Mouse (Mus musculus): ENCODE results near the gene 1700037H04Rik. TPM values are rescaled to one million over a fixed set of nuclear protein-coding genes. Genes with fewer than 3 reads are reported as not detected.

1700037H04Rik gene
- polyA plus RNA-seq, 1 experiment from 2014 or later = 61.5 TPM

GRCm38 (mm10) chr2:131132111-131132888 is 27.6 kb downstream of the 1700037H04Rik start:
- Histone ChIP-seq H3K9ac (no peak overlapping the region), H3K4me1 (peaks cover 28% of the 10 kb centered on the region), H3K27me3 (no peaks in the 10 kb centered on the region), H3K36me3 (no peaks in the 10 kb centered on the region), H3K4me2 (no peak overlapping the region), H3K9me3 (no peaks in the 10 kb centered on the region), H3K27ac (no peak overlapping the region), H3K4me3 (no peak overlapping the region)
- ATAC-seq (ENCODE audit: borderline replicate concordance, extremely low read depth, low FRiP score, low TSS enrichment) = no peak
- 73% methylated on average over 10 of the region's 10 CpGs for WGBS

DNA sequence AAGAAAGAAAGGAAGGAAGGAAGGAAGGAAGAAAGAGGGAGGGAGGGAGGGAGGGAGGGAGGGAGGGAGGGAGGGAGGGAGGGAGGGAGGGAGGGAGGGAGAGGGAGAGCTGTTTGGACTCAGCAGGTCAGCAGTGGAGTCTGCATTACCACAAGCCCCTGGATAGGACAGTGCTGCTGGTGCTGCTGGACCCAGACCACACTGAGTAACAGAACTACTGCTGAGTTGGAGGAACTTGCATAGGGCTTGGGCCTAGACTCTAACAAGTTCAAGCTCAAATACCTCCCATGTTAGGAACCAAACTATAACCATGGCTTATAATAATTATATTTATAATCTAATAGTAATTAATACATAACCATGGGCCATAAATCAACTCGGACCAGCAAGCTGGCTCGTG is 29.0 kb downstream of the 1700037H04Rik start:
- Histone ChIP-seq H3K27ac (no peak overlapping the region), H3K27me3 (no peaks in the 10 kb centered on the region), H3K4me1 (peaks cover 39% of the 10 kb centered on the region), H3K36me3 (no peaks in the 10 kb centered on the region), H3K9me3 (no peaks in the 10 kb centered on the region), H3K4me2 (no peak overlapping the region), H3K9ac (no peak overlapping the region), H3K4me3 (no peak overlapping the region)
- ATAC-seq (ENCODE audit: borderline replicate concordance, extremely low read depth, low FRiP score, low TSS enrichment) = no peak
- WGBS = 88% methylated on average over 2 of the region's 2 CpGs

DNA sequence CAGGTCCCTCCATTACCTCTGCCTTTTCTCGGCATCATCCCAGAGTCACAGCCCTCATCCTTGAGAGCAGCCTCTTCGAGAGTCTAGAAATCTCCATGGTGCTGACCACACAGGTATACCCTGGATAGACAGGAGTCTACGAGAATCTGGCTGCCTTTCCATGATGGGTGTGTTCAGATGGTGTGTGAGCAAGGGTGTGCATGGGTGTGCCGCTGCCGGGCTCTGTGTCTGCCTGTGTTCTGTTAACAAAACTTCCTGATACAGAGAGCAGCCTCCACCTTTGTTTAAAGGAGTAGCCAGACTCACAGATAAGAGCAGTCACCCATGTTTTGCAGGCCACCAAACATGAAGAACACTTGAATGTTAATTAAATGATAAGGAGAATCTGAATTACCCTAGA is 30.0 kb downstream of the 1700037H04Rik start:
- ATAC-seq (ENCODE audit: borderline replicate concordance, extremely low read depth, low FRiP score, low TSS enrichment) = no peak
- Histone ChIP-seq H3K36me3 (no peaks in the 10 kb centered on the region), H3K27me3 (no peaks in the 10 kb centered on the region), H3K4me3 (no peak overlapping the region), H3K4me2 (peak overlapping the region; percentile 75; the same call in 1 of the 2 replicates), H3K27ac (no peak overlapping the region), H3K9ac (no peak overlapping the region), H3K9me3 (no peaks in the 10 kb centered on the region), H3K4me1 (peaks cover 36% of the 10 kb centered on the region)
- 68% methylated on average over 5 of the region's 5 CpGs for WGBS

GRCm38 (mm10) chr2:131128636-131129157 is 31.2 kb downstream of the 1700037H04Rik start:
- no peaks in the 10 kb centered on the region for H3K36me3 ChIP-seq
- H3K4me3 ChIP-seq = peak overlapping the region; percentile 68
- WGBS = 72% methylated on average over 3 of the region's 3 CpGs
- H3K27ac ChIP-seq = no peak overlapping the region
- peak overlapping the region; percentile 75 for H3K4me2 ChIP-seq
- no peak for ATAC-seq (ENCODE audit: borderline replicate concordance, extremely low read depth, low FRiP score, low TSS enrichment)
- peaks cover 31% of the 10 kb centered on the region for H3K4me1 ChIP-seq
- no peak overlapping the region for H3K9ac ChIP-seq
- H3K27me3 ChIP-seq = no peaks in the 10 kb centered on the region
- no peaks in the 10 kb centered on the region for H3K9me3 ChIP-seq

DNA sequence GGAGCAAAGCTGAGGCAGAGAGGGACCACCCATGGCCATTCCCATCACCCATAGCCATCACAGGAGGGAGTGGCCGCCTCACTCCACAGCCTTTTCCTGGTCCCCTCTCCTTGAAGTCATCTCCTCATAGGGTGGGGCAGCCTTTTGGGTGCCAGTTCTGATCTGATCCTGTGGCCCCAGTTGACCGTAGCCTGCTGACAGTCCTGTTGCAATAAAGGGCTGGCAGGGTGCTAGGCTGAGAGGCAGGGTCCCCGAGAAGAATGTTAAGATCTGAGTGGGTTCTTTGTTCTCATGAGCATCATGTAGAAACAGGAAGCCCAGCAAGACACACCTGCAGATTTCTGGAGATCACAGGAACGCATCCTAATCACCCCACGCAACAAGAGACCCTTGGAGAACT is 31.7 kb downstream of the 1700037H04Rik start:
- Histone ChIP-seq H3K4me2 (peak overlapping the region; percentile 75), H3K27me3 (no peaks in the 10 kb centered on the region), H3K4me3 (peak overlapping the region; percentile 68), H3K27ac (no peak overlapping the region), H3K36me3 (no peaks in the 10 kb centered on the region), H3K9ac (peak overlapping the region; percentile 69; the same call in 1 of the 2 replicates), H3K4me1 (peaks cover 27% of the 10 kb centered on the region), H3K9me3 (no peaks in the 10 kb centered on the region)
- WGBS = 62% methylated on average over 5 of the region's 5 CpGs
- no peak for ATAC-seq (ENCODE audit: borderline replicate concordance, extremely low read depth, low FRiP score, low TSS enrichment)

DNA sequence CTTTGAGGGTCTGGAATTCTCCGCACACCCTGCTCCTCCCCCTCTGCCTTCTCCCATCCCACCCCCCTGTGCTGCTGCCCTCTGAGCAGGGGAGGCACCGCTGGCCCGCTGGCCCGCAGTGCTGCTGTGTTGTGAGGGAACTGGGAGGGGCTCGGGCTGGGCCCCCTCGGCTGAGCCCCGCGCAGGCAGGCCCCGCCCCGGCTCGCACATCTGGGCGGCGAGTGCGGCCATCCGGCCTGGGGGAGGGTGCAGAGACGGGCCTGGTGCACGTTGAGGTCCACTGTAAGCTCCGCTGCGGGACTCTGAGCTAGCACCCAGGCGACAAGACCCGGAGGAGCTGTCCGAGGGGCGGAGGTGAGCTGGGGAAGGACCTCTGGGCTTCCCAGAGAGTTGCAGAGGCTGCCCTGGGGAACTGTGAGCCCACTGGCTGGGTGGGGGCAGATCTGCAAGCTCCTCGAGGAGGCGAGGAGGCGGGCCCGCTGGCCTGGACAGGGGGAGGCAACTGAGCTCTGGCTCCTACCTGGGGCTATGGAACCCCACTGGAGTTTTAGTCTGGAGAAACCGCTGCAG is 32.6 kb downstream of the 1700037H04Rik start, which contains the start of gene Hspa12b:
Gene Hspa12b (plus strand): TSS at position 120 of the 570 bp plus-strand sequence.
- Histone ChIP-seq H3K27ac (peak within 1 kb of the TSS; percentile 41), H3K4me1 (peaks cover 27% of the 10 kb centered on the region), H3K27me3 (no peaks in the 10 kb centered on the region), H3K4me3 (peak within 1 kb of the TSS; percentile 68), H3K4me2 (peak within 1 kb of the TSS; percentile 75), H3K36me3 (no peaks in the 10 kb centered on the region), H3K9me3 (no peaks in the 10 kb centered on the region), H3K9ac (peak within 1 kb of the TSS; percentile 69)
- ATAC-seq (ENCODE audit: borderline replicate concordance, extremely low read depth, low FRiP score, low TSS enrichment) = peak; percentile 95
- under 1% methylated on average over 28 of the region's 28 CpGs for WGBS

DNA sequence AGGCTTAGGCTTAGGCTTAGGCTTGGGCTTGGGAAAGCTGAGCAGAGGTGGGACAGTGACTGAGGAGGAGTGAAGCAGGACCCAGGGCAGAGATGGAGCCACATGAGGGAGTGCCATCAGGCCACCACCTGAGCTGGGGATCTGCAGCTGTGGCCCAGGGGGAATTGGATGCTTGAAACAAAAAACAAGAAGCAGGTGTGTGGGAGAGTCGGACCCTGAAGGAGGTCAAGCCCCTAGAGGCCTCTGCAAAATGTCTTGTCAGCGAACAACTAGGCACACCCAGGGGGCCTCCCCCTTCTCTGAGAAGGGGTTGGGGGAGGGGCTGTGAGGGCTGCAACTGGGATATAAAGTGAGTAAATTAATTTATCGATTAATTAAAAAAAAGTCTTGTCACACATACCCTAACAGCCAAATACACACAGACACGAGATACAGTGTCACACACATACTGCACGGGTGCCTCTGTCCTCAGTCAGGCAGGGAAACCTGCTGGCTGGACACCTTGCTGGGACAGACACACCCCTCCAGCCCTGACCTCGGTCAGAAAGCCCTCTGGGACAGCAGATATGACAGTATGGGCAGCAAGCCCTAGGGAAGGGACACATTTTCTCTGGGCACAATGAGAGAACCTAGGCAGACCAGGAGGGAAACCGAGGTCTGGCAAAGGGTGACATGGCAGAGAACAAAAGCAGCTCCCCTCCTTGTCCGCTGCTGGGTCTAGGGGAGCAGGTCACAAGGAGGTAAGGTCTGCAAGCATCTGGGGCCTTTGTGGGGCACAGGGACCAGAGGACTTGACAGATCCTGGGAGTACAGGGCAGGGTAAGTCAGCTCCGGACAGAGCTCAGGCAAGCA is 33.7 kb downstream of the 1700037H04Rik start:
- Histone ChIP-seq H3K27me3 (no peaks in the 10 kb centered on the region), H3K4me2 (peak overlapping the region; percentile 75), H3K36me3 (no peaks in the 10 kb centered on the region), H3K9ac (peak overlapping the region; percentile 69; the same call in 1 of the 2 replicates), H3K4me1 (peaks cover 27% of the 10 kb centered on the region), H3K4me3 (no peak overlapping the region), H3K9me3 (no peaks in the 10 kb centered on the region), H3K27ac (no peak overlapping the region; the same call in 1 of the 2 replicates)
- ATAC-seq (ENCODE audit: borderline replicate concordance, extremely low read depth, low FRiP score, low TSS enrichment) = peak; percentile 10; the same call in 1 of the 2 replicates
- WGBS = 58% methylated on average over 9 of the region's 9 CpGs

DNA sequence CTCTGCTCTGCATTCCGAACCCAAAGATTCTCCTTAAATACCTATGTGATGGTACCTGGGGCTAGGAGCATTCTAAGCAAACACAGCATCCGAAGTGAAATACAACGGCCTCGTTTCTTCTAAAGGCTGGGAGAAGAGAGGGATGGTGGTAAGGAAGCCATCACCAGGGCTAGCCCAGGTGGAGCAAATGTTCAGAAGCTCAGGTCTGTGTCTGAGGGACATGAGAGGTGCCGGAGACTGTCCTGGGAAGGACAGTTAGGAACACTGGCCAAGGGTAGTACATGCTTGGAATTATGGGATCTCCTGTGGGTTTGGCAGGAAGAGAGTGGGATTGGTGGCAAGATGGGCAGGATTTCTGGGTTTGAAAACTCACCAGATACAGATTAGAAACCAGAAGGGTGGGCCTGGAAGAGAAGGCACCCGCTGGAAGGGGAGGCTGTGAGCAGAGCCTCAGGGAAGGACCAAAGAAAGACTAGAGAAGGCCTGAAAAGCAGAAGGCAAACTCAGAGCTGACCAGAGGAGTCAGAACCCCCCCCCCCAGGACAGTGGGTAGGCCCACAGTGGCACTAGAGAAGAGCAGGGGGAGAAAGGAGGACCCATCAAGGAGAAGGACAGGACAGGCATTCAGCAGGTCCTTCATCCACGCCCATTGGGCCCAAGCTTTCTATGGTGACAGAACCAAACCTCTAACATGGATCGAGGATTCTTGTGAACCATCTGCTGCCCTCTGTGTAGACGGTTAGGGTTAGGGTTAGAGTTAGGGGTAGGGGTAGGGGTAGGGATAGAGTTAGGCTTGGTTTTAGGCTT is 34.5 kb downstream of the 1700037H04Rik start:
- no peaks in the 10 kb centered on the region for H3K9me3 ChIP-seq
- H3K36me3 ChIP-seq = no peaks in the 10 kb centered on the region
- H3K4me2 ChIP-seq = no peak overlapping the region
- H3K4me1 ChIP-seq = peaks cover 27% of the 10 kb centered on the region
- H3K9ac ChIP-seq = no peak overlapping the region
- no peak for ATAC-seq (ENCODE audit: borderline replicate concordance, extremely low read depth, low FRiP score, low TSS enrichment)
- WGBS = 88% methylated on average over 9 of the region's 9 CpGs
- no peaks in the 10 kb centered on the region for H3K27me3 ChIP-seq
- H3K4me3 ChIP-seq = no peak overlapping the region
- no peak overlapping the region for H3K27ac ChIP-seq

DNA sequence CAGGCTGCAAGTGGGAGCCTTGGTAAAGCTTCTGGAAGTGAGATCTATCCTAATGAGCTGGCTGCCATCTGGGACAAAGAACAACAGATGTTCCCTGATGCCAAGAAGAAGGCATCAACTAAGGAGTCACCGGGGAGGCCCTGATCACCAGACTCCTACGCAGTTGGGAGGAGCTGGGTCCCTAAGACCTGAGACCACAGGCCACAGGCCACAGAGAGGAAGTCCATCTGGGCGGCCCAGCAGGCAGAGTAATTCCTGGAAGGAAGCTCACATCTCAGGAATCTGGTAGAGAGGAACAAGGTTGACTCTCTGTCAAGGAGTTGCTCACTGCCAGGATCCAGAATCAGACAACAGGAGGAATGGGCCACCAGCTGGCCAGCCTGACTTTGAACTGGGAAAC is 35.7 kb downstream of the 1700037H04Rik start:
- Histone ChIP-seq H3K9ac (no peak overlapping the region), H3K36me3 (no peaks in the 10 kb centered on the region), H3K4me3 (no peak overlapping the region), H3K9me3 (no peaks in the 10 kb centered on the region), H3K27ac (peak overlapping the region; percentile 66), H3K4me2 (no peak overlapping the region), H3K27me3 (no peaks in the 10 kb centered on the region), H3K4me1 (peaks cover 22% of the 10 kb centered on the region)
- no peak for ATAC-seq (ENCODE audit: borderline replicate concordance, extremely low read depth, low FRiP score, low TSS enrichment)
- 60% methylated on average over 3 of the region's 3 CpGs for WGBS

DNA sequence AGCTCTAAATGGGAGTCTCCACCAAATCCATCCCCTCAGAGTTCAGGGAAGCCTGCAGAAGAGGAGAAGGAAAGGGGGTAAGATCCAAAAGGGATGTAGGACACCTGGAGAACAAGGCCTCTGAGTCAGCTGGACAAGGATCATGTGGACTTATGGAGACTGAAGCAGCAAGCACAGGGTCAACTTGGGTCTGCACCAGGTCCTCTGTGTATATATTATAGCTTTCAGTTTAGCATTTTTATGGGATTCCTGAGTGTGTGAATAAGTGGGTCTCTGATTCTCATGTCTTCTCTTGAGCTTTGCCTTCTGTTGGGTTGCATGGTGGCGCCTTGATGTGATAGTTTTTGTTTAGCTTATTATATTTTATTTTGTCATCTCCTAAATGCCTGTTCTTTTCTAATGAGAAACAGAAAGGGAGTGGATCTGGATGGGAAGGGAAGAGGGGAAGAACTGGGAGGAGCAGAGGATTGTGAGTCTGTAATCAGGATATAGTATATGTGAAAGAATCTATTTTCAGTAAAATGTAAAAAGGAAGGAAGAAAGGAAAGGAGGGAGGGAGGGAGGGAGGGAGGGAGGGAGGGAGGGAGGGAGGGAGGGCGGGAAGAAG is 40.8 kb downstream of the 1700037H04Rik start:
- no peak for ATAC-seq (ENCODE audit: borderline replicate concordance, extremely low read depth, low FRiP score, low TSS enrichment)

More for the DNA sequence above, 40.8 kb downstream of the 1700037H04Rik start:
- H3K27ac ChIP-seq = no peak overlapping the region
- no peaks in the 10 kb centered on the region for H3K27me3 ChIP-seq
- WGBS = 67% methylated on average over 2 of the region's 2 CpGs
- H3K4me3 ChIP-seq = no peak overlapping the region
- no peaks in the 10 kb centered on the region for H3K36me3 ChIP-seq
- no peak overlapping the region for H3K4me2 ChIP-seq
- no peaks in the 10 kb centered on the region for H3K9me3 ChIP-seq
- H3K4me1 ChIP-seq = no peaks in the 10 kb centered on the region
- no peak overlapping the region for H3K9ac ChIP-seq
